Mouse (Mus musculus) liver, embryonic 14.5 days (tissue): ENCODE results near the gene Tiam2. TPM values are rescaled to one million over a fixed set of nuclear protein-coding genes. Genes with fewer than 3 reads are reported as not detected.
A peak's percentile ranks its signal among the peaks of the same experiment; 100 is the strongest.

Experiments used
- ATAC-seq: fragments of 200-750 bp; cut with Nextera tagmentation; 2 replicates; pipeline ENCODE4 v1.8.0; 2017; ENCODE audit warnings: moderate number of reproducible peaks, mild to moderate bottlenecking, moderate library complexity; ENCODE audit not compliant: insufficient read depth
- DNase-seq, 3 experiments: peaks; one replicate each; pipeline ENCODE4 v3.0.0-alpha.2; 2012 to 2013; ENCODE audit warnings: low read depth in 3 of 3, low spot score in 3 of 3
- H3K27ac ChIP-seq: fragments of 300-500 bp; sonication (generic); 2 replicates; pipeline ENCODE4 v1.5.1; 2014; ENCODE audit warnings: moderate library complexity, mild to moderate bottlenecking, control low read depth, inconsistent platforms
- H3K27me3 ChIP-seq: fragments of 300-500 bp; sonication (generic); 2 replicates; pipeline ENCODE4 v1.6.1; 2014; ENCODE audit warnings: mild to moderate bottlenecking, low read length, moderate library complexity; ENCODE audit not compliant: control insufficient read depth, insufficient read depth
- H3K36me3 ChIP-seq: fragments of 300-500 bp; sonication (generic); replicated peaks from 2 replicates; pipeline ENCODE4 v1.6.1; 2014; ENCODE audit warnings: low read depth; ENCODE audit not compliant: control insufficient read depth, insufficient read depth
- H3K4me1 ChIP-seq, 2 experiments: fragments of 200-500 bp in 1 of 2; fragments of 300-500 bp in 1 of 2; sonication (generic) in 1 of 2; replicated peaks; 2 replicates each; pipeline ENCODE4 v1.6.1; 2012 to 2014; ENCODE audit warnings: antibody characterized with exemption in 1 of 2, inconsistent platforms in 1 of 2, low read length in 1 of 2; ENCODE audit not compliant: control insufficient read depth in 2 of 2, insufficient read depth in 2 of 2
- H3K4me2 ChIP-seq: fragments of 300-500 bp; sonication (generic); 2 replicates; pipeline ENCODE4 v1.6.1; 2014; ENCODE audit warnings: low read depth, mild to moderate bottlenecking, control low read depth, moderate library complexity
- H3K4me3 ChIP-seq, 2 experiments: fragments of 200-500 bp in 1 of 2; fragments of 300-500 bp in 1 of 2; sonication (generic) in 1 of 2; 2 replicates each; pipeline ENCODE4 v1.5.1; 2012 to 2014; ENCODE audit warnings: low read depth in 2 of 2, low read length in 2 of 2, mild to moderate bottlenecking in 2 of 2, control low read depth in 1 of 2, inconsistent platforms in 1 of 2, moderate library complexity in 1 of 2; ENCODE audit not compliant: insufficient read depth in 1 of 2
- H3K9ac ChIP-seq: fragments of 300-500 bp; sonication (generic); replicated peaks from 2 replicates; pipeline ENCODE4 v1.6.1; 2014; ENCODE audit warnings: mild to moderate bottlenecking, control low read depth, moderate library complexity
- H3K9me3 ChIP-seq: fragments of 300-500 bp; sonication (generic); 2 replicates; pipeline ENCODE4 v1.6.1; 2016; ENCODE audit warnings: low read length, mixed read lengths; ENCODE audit not compliant: control insufficient read depth
- CTCF ChIP-seq: IDR thresholded peaks from 2 replicates; pipeline ENCODE4 v1.5.1; 2016; ENCODE audit warnings: antibody characterized with exemption, low read depth, control low read depth
- EP300 ChIP-seq: IDR thresholded peaks from 2 replicates; pipeline ENCODE4 v1.6.1; 2016; ENCODE audit warnings: antibody characterized with exemption, low read depth
- WGBS: fragments of 180-500 bp; shearing (Covaris S2); extraction: QIAGEN DNeasy Blood & Tissue Kit; methylation state at CpG from one replicate; pipeline ENCODE4 v1.1.7; 2014; ENCODE audit not compliant: insufficient replicate concordance; 5-methylcytosine and 5-hydroxymethylcytosine counted together
- polyA plus RNA-seq, 2 experiments: library from polyadenylated mRNA; depleted of rRNA in 1 of 2; stranded (reverse) in 1 of 2; unstranded in 1 of 2; fragments of >200 nt; fragmentation: Nextera tagmentation in 1 of 2; extraction: Ambion mirVana in 1 of 2; gene quantifications; 2 replicates each; pipeline versions ENCODE4 v1.2.1 to v1.2.3; 2012 to 2014

Gene Tiam2
- polyA plus RNA-seq (2012; rRNA removed) (0.29 and 0.30 TPM in 2 replicates), polyA plus RNA-seq (2014; fragmentation: Nextera tagmentation; extraction: Ambion mirVana) (0.49 and 0.60 TPM in 2 replicates)

DNA sequence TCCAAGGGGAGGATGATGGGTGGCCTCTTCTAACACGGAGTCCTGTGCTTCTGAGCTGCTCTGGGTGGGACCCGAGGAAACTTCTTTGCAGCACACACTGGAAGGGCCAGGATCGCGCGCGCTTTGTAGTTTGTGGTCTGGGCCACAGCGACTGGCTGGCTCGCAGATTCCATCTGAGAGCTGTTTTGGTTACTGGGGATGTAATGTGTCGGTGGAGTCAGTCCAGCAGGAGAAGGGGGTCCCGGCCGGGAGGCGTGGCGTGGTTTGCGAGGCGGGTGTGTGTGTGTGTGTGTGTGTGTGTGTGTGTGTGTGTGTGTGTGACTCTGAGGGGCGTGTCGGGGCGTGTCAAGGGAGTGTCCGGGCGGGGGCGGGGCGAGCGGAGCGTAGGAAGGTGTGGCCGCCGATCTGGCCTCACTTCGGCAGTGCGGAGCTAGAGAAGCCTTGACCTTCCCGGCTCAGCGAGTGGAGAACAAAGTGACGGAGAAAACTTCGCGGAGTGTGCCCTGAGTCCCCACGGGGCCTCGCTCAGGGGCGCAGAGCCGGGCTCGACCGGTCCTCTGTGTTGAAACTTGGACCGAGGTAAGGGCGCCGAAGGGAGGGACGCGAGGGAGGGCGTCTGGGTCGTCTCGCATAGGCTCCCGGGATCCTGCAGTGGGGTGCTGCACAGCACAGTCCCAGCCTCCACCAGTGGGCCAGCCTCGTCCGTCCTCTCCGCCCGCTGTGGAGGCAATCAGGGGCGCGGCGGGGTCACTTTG, at the start of gene Tiam2:
Gene Tiam2, plus strand, starts transcription at position 426 of the 755 bp plus-strand sequence.
- peak; percentile 76 for ATAC-seq
- no peak within 1 kb of the TSS for H3K9ac ChIP-seq
- peak within 1 kb of the TSS; percentile 37 to 51 for H3K4me3 ChIP-seq
- H3K27ac ChIP-seq = no peak within 1 kb of the TSS
- H3K4me1 ChIP-seq = no peaks in the 10 kb centered on the region
- TF ChIP-seq EP300 (no peak), CTCF (no peak)
- peaks cover 33% of the 10 kb centered on the region for H3K27me3 ChIP-seq
- no peaks in the 10 kb centered on the region for H3K9me3 ChIP-seq
- H3K4me2 ChIP-seq = peak within 1 kb of the TSS; percentile 65
- peak in 2 of 3 experiments; percentile 5 to 24 for DNase-seq
- WGBS = under 1% methylated on average over 55 of the region's 55 CpGs
- no peaks in the 10 kb centered on the region for H3K36me3 ChIP-seq

DNA sequence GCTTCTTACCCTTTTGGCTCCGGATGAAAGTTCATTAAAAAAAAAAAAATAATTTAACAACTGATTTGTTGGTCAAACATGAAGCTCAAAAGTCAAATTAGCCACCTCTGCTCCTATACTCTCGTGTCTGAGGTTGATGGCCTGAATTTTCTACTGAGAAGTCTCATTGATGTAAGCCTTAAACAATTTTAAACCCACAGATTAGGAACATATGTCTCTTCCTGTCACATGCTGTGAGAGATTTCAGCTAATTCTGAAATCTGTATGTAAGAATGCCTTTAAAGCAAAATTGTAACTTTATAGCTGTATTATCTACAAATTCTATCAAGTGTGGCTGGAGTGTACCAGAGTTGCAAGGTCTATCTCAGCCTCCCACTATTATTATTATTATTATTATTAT, 46.1 kb upstream of the Tiam2 start:
- no peaks in the 10 kb centered on the region for H3K36me3 ChIP-seq
- 52% methylated on average over 2 of the region's 2 CpGs for WGBS
- peaks cover 0 to 2% of the 10 kb centered on the region in 2 experiments; a peak in 1 of 4 replicates for H3K4me1 ChIP-seq
- DNase-seq (no peak), ATAC-seq (no peak)
- no peaks in the 10 kb centered on the region for H3K9me3 ChIP-seq
- H3K27me3 ChIP-seq = no peaks in the 10 kb centered on the region
- H3K27ac ChIP-seq = no peak overlapping the region
- H3K4me3 ChIP-seq = no peak overlapping the region
- no peak for TF ChIP-seq CTCF
- no peak for TF ChIP-seq EP300
- no peak overlapping the region for H3K9ac ChIP-seq
- no peak overlapping the region for H3K4me2 ChIP-seq

DNA sequence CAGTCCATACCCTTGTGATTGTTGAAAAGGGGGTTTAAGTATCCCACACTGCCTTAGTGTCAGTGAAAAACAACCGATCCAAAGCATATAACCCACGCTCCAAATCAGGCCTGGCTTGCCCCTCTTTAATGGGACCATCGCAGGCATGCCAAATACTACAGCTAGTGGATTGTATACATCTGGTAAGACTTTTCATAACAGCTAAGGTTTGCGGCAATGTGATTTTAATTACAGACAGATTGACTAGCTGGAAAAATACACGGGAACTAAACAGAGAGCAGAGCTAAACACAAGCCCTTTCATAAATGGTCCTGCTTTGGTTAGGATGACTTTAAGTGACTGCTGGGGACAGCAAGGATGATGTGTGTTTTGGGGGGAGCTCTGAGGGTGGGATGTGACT, 44.4 kb upstream of the Tiam2 start:
- TF ChIP-seq EP300 = no peak
- no peak for TF ChIP-seq CTCF
- no peak overlapping the region for H3K27ac ChIP-seq
- WGBS = 72% methylated on average over 5 of the region's 5 CpGs

DNA sequence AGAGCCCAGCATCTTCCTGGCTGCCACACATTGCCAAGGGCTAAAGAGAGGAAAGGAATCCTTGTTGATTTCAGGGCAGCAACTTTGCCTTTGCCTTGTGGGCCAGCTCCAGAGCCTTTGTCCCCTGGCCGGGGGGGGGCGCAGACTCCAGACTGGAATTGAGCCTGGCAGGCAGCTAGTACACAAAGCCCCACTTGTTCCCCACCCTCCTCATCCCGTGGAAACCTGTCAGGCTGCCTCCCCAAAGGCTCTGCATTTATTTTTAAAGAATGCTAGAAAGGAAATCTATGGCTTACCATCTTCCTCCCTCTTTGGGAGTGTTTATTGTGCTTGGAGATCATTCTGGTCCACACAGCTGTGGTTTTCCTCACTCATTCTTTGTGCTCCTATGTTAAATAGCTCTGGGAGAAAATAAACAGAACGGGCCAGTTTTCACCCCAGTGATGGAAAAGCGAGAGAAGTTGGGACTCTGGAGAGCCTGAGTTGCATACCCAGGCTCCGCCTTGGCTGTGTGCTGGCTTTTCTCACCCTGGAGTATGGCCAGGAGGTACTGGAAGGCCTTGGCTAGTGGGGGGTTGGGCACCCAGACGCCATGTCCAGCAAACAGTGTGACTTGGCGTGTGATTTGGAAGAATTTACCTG, 41.2 kb upstream of the Tiam2 start:
- Histone ChIP-seq H3K4me1 (no peaks in the 10 kb centered on the region), H3K9me3 (no peaks in the 10 kb centered on the region), H3K9ac (no peak overlapping the region), H3K4me2 (no peak overlapping the region), H3K36me3 (no peaks in the 10 kb centered on the region), H3K27me3 (no peaks in the 10 kb centered on the region), H3K27ac (no peak overlapping the region), H3K4me3 (no peak overlapping the region)
- TF ChIP-seq EP300 (no peak), CTCF (no peak)
- WGBS = 43% methylated on average over 8 of the region's 8 CpGs
- DNase-seq = no peak
- no peak for ATAC-seq

More for the DNA sequence above, 44.4 kb upstream of the Tiam2 start:
- no peaks in the 10 kb centered on the region for H3K36me3 ChIP-seq
- H3K9me3 ChIP-seq = no peaks in the 10 kb centered on the region
- no peak overlapping the region for H3K4me3 ChIP-seq
- ATAC-seq (no peak), DNase-seq (no peak)
- peaks cover 0 to 2% of the 10 kb centered on the region in 2 experiments; a peak in 1 of 4 replicates for H3K4me1 ChIP-seq
- H3K4me2 ChIP-seq = no peak overlapping the region
- no peak overlapping the region for H3K9ac ChIP-seq
- H3K27me3 ChIP-seq = no peaks in the 10 kb centered on the region
